Mouse (Mus musculus) intestine, embryonic 16.5 days (tissue): ENCODE results near the gene Pld5. TPM values are rescaled to one million over a fixed set of nuclear protein-coding genes. Genes with fewer than 3 reads are reported as not detected.

ENCODE experiments used
- ATAC-seq: fragments of 200-750 bp; cut with Nextera tagmentation; 2 replicates; pipeline ENCODE4 v1.8.0; 2017; ENCODE audit warnings: moderate TSS enrichment, moderate library complexity
- H3K27ac ChIP-seq: fragments of 300-500 bp; sonication (generic); 2 replicates; pipeline ENCODE4 v1.5.1; 2014; ENCODE audit warnings: mild to moderate bottlenecking, low read length
- H3K27me3 ChIP-seq: fragments of 300-500 bp; sonication (generic); replicated peaks from 2 replicates; pipeline ENCODE4 v1.6.1; 2014; ENCODE audit warnings: low read length, control low read depth, mixed read lengths; ENCODE audit not compliant: control insufficient read depth, insufficient read depth
- H3K36me3 ChIP-seq: fragments of 300-500 bp; sonication (generic); 2 replicates; pipeline ENCODE4 v1.6.1; 2014; ENCODE audit warnings: low read length, control low read depth; ENCODE audit not compliant: control insufficient read depth, insufficient read depth
- H3K4me1 ChIP-seq: fragments of 300-500 bp; sonication (generic); 2 replicates; pipeline ENCODE4 v1.6.1; 2014; ENCODE audit warnings: low read length, control low read depth, mixed read lengths; ENCODE audit not compliant: control insufficient read depth, insufficient read depth
- H3K4me2 ChIP-seq: fragments of 300-500 bp; sonication (generic); 2 replicates; pipeline ENCODE4 v1.6.1; 2014; ENCODE audit warnings: low read depth, low read length, control low read depth
- H3K4me3 ChIP-seq: fragments of 300-500 bp; sonication (generic); 2 replicates; pipeline ENCODE4 v1.5.1; 2014; ENCODE audit warnings: mild to moderate bottlenecking, low read length
- H3K9ac ChIP-seq: fragments of 300-500 bp; sonication (generic); 2 replicates; pipeline ENCODE4 v1.6.1; 2014; ENCODE audit warnings: low read depth, low read length
- H3K9me3 ChIP-seq: fragments of 300-500 bp; sonication (generic); 2 replicates; pipeline ENCODE4 v1.6.1; 2016; ENCODE audit warnings: low read length, control low read depth; ENCODE audit not compliant: control insufficient read depth
- WGBS: fragments of 180-500 bp; shearing (Covaris S2); extraction: QIAGEN DNeasy Blood & Tissue Kit; methylation state at CpG from one replicate; pipeline ENCODE4 v1.1.7; 2014; 5-methylcytosine and 5-hydroxymethylcytosine counted together
- polyA plus RNA-seq: library from polyadenylated mRNA; unstranded; fragments of >200 nt; fragmentation: Nextera tagmentation; extraction: Ambion mirVana; gene quantifications from 2 replicates; pipeline ENCODE4 v1.2.1, GENCODE M21; 2015

Pld5 gene
- polyA plus RNA-seq, 1 experiment from 2014 or later, result 0.60 TPM

- H3K4me1 ChIP-seq, result no peaks in the 10 kb centered on the region
- no peak overlapping the region for H3K27ac ChIP-seq
- no peak overlapping the region for H3K4me2 ChIP-seq
- ATAC-seq, result no peak
- WGBS, result 75% methylated on average over 2 of the region's 2 CpGs
- H3K9ac ChIP-seq, result no peak overlapping the region
- no peaks in the 10 kb centered on the region for H3K9me3 ChIP-seq
- no peak overlapping the region for H3K4me3 ChIP-seq
- H3K36me3 ChIP-seq, result no peaks in the 10 kb centered on the region
- no peaks in the 10 kb centered on the region for H3K27me3 ChIP-seq
Observed at GRCm38 (mm10) chr1:176194727-176195126, 80.4 kb downstream of the Pld5 start.

GRCm38 (mm10) chr1:176183991-176184390 lies 91.1 kb downstream of the Pld5 start:
- H3K9ac ChIP-seq, result no peak overlapping the region
- WGBS, result 78% methylated on average over 6 of the region's 6 CpGs
- no peaks in the 10 kb centered on the region for H3K27me3 ChIP-seq
- no peaks in the 10 kb centered on the region for H3K9me3 ChIP-seq
- H3K27ac ChIP-seq, result no peak overlapping the region
- H3K4me1 ChIP-seq, result no peaks in the 10 kb centered on the region
- no peaks in the 10 kb centered on the region for H3K36me3 ChIP-seq
- no peak overlapping the region for H3K4me2 ChIP-seq
- H3K4me3 ChIP-seq, result no peak overlapping the region
- ATAC-seq, result no peak

GRCm38 (mm10) chr1:176174971-176175370 lies 100.1 kb downstream of the Pld5 start:
- H3K4me3 ChIP-seq, result no peak overlapping the region
- no peak overlapping the region for H3K9ac ChIP-seq
- H3K36me3 ChIP-seq, result no peaks in the 10 kb centered on the region
- WGBS, result 70% methylated on average over 1 of the region's 1 CpGs
- H3K27ac ChIP-seq, result no peak overlapping the region
- H3K4me2 ChIP-seq, result no peak overlapping the region
- H3K9me3 ChIP-seq, result no peaks in the 10 kb centered on the region
- no peaks in the 10 kb centered on the region for H3K27me3 ChIP-seq
- no peak for ATAC-seq
- H3K4me1 ChIP-seq, result no peaks in the 10 kb centered on the region

- H3K4me2 ChIP-seq, result no peak overlapping the region
- no peaks in the 10 kb centered on the region for H3K9me3 ChIP-seq
- WGBS, result 61% methylated on average over 5 of the region's 5 CpGs
- H3K4me1 ChIP-seq, result no peaks in the 10 kb centered on the region
- no peak for ATAC-seq
- H3K9ac ChIP-seq, result no peak overlapping the region
- no peaks in the 10 kb centered on the region for H3K27me3 ChIP-seq
- no peak overlapping the region for H3K27ac ChIP-seq
- no peaks in the 10 kb centered on the region for H3K36me3 ChIP-seq
- no peak overlapping the region for H3K4me3 ChIP-seq
Observed at GRCm38 (mm10) chr1:176167784-176168183, 107.3 kb downstream of the Pld5 start.

GRCm38 (mm10) chr1:176167114-176167513 lies 108.0 kb downstream of the Pld5 start:
- H3K9ac ChIP-seq, result no peak overlapping the region
- H3K4me2 ChIP-seq, result no peak overlapping the region
- H3K27me3 ChIP-seq, result no peaks in the 10 kb centered on the region
- no peak for ATAC-seq
- 68% methylated on average over 2 of the region's 2 CpGs for WGBS
- no peak overlapping the region for H3K4me3 ChIP-seq
- no peaks in the 10 kb centered on the region for H3K4me1 ChIP-seq
- no peaks in the 10 kb centered on the region for H3K36me3 ChIP-seq
- no peak overlapping the region for H3K27ac ChIP-seq
- H3K9me3 ChIP-seq, result no peaks in the 10 kb centered on the region

DNA sequence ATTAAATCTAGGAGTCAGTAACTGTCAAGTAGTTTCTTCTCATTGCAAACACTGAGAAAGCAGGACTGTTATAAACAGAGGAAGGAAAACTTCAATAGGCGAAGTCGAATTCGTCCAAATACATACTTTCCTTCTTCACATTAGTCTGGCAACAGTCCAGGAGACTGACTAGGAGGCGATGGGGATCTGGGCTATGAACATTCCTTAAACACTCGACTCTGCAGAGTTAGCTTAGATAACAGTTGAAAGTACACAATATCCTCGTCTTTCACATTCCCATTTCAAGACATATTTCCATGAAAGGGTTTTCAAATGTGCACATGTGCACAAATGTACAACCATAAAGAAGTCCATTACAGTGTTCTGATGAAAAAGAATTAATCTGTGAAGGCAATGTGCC lies 129.8 kb downstream of the Pld5 start:
- no peak overlapping the region for H3K9ac ChIP-seq
- no peak for ATAC-seq
- no peak overlapping the region for H3K4me2 ChIP-seq
- H3K9me3 ChIP-seq, result no peaks in the 10 kb centered on the region
- H3K27me3 ChIP-seq, result no peaks in the 10 kb centered on the region
- H3K27ac ChIP-seq, result no peak overlapping the region
- H3K4me1 ChIP-seq, result no peaks in the 10 kb centered on the region
- H3K4me3 ChIP-seq, result no peak overlapping the region
- no peaks in the 10 kb centered on the region for H3K36me3 ChIP-seq
- WGBS, result 39% methylated on average over 6 of the region's 6 CpGs

DNA sequence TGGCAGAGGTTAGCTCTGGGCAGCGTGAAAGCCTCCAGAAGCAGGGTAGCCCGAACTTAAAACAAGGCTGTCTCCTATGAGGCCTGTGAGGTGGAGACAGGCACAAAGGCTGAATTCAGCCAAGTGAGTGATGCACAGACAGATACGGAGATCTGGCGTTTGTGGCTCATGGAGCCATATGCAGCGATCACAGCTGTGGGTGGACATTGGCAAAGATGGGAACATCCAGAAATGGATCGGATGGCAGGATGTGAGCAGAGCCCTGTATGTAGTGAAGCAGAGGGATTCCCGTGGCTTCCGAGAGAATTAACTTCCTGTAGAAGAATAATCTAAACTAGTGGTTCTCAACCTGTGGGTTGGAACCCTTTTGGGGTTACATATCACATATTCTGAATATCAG lies 140.7 kb downstream of the Pld5 start:
- Histone ChIP-seq H3K27ac (no peak overlapping the region), H3K36me3 (no peaks in the 10 kb centered on the region), H3K27me3 (no peaks in the 10 kb centered on the region), H3K4me3 (no peak overlapping the region), H3K9ac (no peak overlapping the region), H3K4me2 (no peak overlapping the region), H3K4me1 (no peaks in the 10 kb centered on the region), H3K9me3 (no peaks in the 10 kb centered on the region)
- 78% methylated on average over 8 of the region's 8 CpGs for WGBS
- no peak for ATAC-seq

DNA sequence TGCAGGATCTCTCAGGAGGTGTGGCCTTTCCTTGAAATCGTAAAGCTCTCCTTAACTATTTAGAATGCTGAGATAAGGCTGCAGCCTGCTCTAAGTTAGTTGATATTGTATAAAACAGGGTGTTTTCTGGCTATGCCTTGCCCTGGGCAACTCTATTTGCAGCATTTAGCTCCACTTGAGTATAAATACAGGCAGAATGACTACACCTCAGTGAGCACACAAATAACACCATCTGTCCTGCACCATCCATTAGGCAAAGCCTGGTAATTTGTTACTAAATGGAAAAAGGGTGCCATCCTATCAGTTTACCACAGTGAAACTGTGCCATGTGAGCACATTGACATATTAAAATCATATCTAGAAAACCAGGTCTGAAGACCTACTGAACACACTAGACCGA lies 149.3 kb downstream of the Pld5 start:
- no peaks in the 10 kb centered on the region for H3K4me1 ChIP-seq

GRCm38 (mm10) chr1:176124441-176124840 lies 150.7 kb downstream of the Pld5 start:
- 78% methylated on average over 8 of the region's 8 CpGs for WGBS

More for the DNA sequence above, 149.3 kb downstream of the Pld5 start:
- Histone ChIP-seq H3K4me2 (no peak overlapping the region), H3K9ac (no peak overlapping the region), H3K4me3 (no peak overlapping the region), H3K27ac (no peak overlapping the region), H3K27me3 (no peaks in the 10 kb centered on the region), H3K36me3 (no peaks in the 10 kb centered on the region), H3K9me3 (no peaks in the 10 kb centered on the region)
- ATAC-seq, result no peak
- 58% methylated on average over 2 of the region's 2 CpGs for WGBS

GRCm38 (mm10) chr1:176123781-176124180 lies 151.3 kb downstream of the Pld5 start:
- Histone ChIP-seq H3K36me3 (no peaks in the 10 kb centered on the region), H3K4me3 (no peak overlapping the region), H3K4me2 (no peak overlapping the region), H3K9ac (no peak overlapping the region), H3K4me1 (no peaks in the 10 kb centered on the region), H3K9me3 (no peaks in the 10 kb centered on the region), H3K27me3 (no peaks in the 10 kb centered on the region), H3K27ac (no peak overlapping the region)
- WGBS, result 46% methylated on average over 2 of the region's 2 CpGs
- no peak for ATAC-seq

More at GRCm38 (mm10) chr1:176124441-176124840, 150.7 kb downstream of the Pld5 start:
- Histone ChIP-seq H3K4me2 (no peak overlapping the region), H3K27me3 (no peaks in the 10 kb centered on the region), H3K4me3 (no peak overlapping the region), H3K27ac (no peak overlapping the region), H3K9me3 (no peaks in the 10 kb centered on the region), H3K4me1 (no peaks in the 10 kb centered on the region), H3K36me3 (no peaks in the 10 kb centered on the region), H3K9ac (no peak overlapping the region)
- no peak for ATAC-seq
